Mouse (Mus musculus): ENCODE results near the gene Egr2. TPM values are rescaled to one million over a fixed set of nuclear protein-coding genes. Genes with fewer than 3 reads are reported as not detected.
A peak's percentile ranks its signal among the peaks of the same experiment; 100 is the strongest.

The Egr2 gene
- total and polyA plus RNA-seq, 3 experiments: 1.0 to 4.7 (median 3.1) TPM

DNA sequence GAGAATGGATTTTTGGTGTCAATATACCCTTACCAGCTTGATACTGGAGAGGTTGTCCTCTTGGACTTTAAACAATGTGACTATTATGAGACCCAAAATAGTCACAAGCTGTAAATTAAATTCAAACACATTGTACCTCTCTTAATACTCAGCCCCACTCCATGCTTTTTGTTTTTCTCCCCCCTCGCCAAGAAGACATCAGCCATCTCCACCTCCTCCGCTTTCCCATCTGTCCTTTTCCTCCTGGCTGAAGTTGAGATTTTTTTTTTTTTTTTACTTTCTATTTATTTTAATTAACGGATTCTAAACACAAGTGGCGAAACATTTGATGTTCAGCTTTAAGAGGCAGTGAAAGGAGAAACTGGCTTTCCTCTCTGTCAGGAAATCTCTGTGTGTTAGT, 22.8 kb downstream of the Egr2 start:
- H3K9ac ChIP-seq (ENCODE audit: insufficient read depth, low read depth): no peak overlapping the region
- DNase-seq (ENCODE audit: extremely low read depth): no peak
- H3K27me3 ChIP-seq (replicated peaks): no peaks in the 10 kb centered on the region
- dilution Hi-C loops (cut with MboI; ENCODE audit: extremely low pct_ligation_motif_present, extremely low pct_unique_long_range_greater_than_20kb, low sequenced_read_pairs): no loop called here
- H3K4me3 ChIP-seq (replicated peaks in 1 of 3; ENCODE audit: low read depth in 2 of 3, low read length in 2 of 3, poor library complexity in 1 of 3): no peak overlapping the region
- H3K9me3 ChIP-seq (replicated peaks; ENCODE audit: low read length): peaks cover 4% of the 10 kb centered on the region
- in situ Hi-C loops (cut with MboI; ENCODE audit: low pct_ligation_motif_present, low pct_unique_long_range_greater_than_20kb, low sequenced_read_pairs): no loop called here
- H3K4me1 ChIP-seq (ENCODE audit: control insufficient read depth in 1 of 2, insufficient read depth in 2 of 2): peaks cover 0 to under 1% of the 10 kb centered on the region in 2 experiments; a peak in 1 of 4 replicates
- H3K36me3 ChIP-seq (replicated peaks in 1 of 2; ENCODE audit: control insufficient read depth in 1 of 2, insufficient read depth in 1 of 2, low read length in 1 of 2): no peaks in the 10 kb centered on the region
- H3K79me2 ChIP-seq (replicated peaks; ENCODE audit: control insufficient read depth, extremely low read depth, insufficient read depth, poor library complexity, severe bottlenecking): no peaks in the 10 kb centered on the region
- no peak overlapping the region for H3K27ac ChIP-seq (ENCODE audit: insufficient read depth, low read depth)
- H3K4me2 ChIP-seq (ENCODE audit: insufficient read depth, low read depth, poor library complexity, severe bottlenecking): no peak overlapping the region
- TF ChIP-seq IRF4 (IDR thresholded peaks at IDR 0.05; ENCODE audit: low read depth, low read length) (no peak), HCFC1 (IDR thresholded peaks at IDR 0.05; ENCODE audit: low read depth, low read length) (no peak), MYC (IDR thresholded peaks at IDR 0.05; ENCODE audit: low read depth, low read length) (no peak)

GRCm38 (mm10) chr10:67559765-67560394, 24.6 kb downstream of the Egr2 start:
- Histone ChIP-seq H3K4me1 (ENCODE audit: control insufficient read depth in 1 of 2, insufficient read depth in 2 of 2) (peaks cover 2 to 9% of the 10 kb centered on the region in 2 experiments), H3K79me2 (replicated peaks; ENCODE audit: control insufficient read depth, extremely low read depth, insufficient read depth, poor library complexity, severe bottlenecking) (no peaks in the 10 kb centered on the region), H3K4me2 (ENCODE audit: insufficient read depth, low read depth, poor library complexity, severe bottlenecking) (no peak overlapping the region), H3K9ac (ENCODE audit: insufficient read depth, low read depth) (no peak overlapping the region), H3K4me3 (replicated peaks in 1 of 3; ENCODE audit: low read depth in 2 of 3, low read length in 2 of 3, poor library complexity in 1 of 3) (no peak overlapping the region), H3K36me3 (replicated peaks in 1 of 2; ENCODE audit: control insufficient read depth in 1 of 2, insufficient read depth in 1 of 2, low read length in 1 of 2) (no peaks in the 10 kb centered on the region), H3K9me3 (replicated peaks; ENCODE audit: low read length) (peaks cover 4% of the 10 kb centered on the region), H3K27me3 (replicated peaks) (no peaks in the 10 kb centered on the region), H3K27ac (ENCODE audit: insufficient read depth, low read depth) (no peak overlapping the region)
- TF ChIP-seq JUN (IDR thresholded peaks at IDR 0.05; ENCODE audit: insufficient read depth, low read depth, low read length): no peak
- no peak for TF ChIP-seq UBTF (IDR thresholded peaks at IDR 0.05; ENCODE audit: low read depth, low read length)
- no peak for DNase-seq (ENCODE audit: extremely low read depth)
- dilution Hi-C loops (cut with MboI; ENCODE audit: extremely low pct_ligation_motif_present, extremely low pct_unique_long_range_greater_than_20kb, low sequenced_read_pairs) (no loop called here), in situ Hi-C loops (cut with MboI; ENCODE audit: low pct_ligation_motif_present, low pct_unique_long_range_greater_than_20kb, low sequenced_read_pairs) (no loop called here)

GRCm38 (mm10) chr10:67561185-67561584, 25.9 kb downstream of the Egr2 start:
- in situ Hi-C loops (cut with MboI; ENCODE audit: low pct_ligation_motif_present, low pct_unique_long_range_greater_than_20kb, low sequenced_read_pairs): no loop called here
- no peak overlapping the region for H3K4me2 ChIP-seq (ENCODE audit: insufficient read depth, low read depth, poor library complexity, severe bottlenecking)
- peaks cover 6 to 22% of the 10 kb centered on the region in 2 experiments for H3K4me1 ChIP-seq (ENCODE audit: control insufficient read depth in 1 of 2, insufficient read depth in 2 of 2)
- no peak overlapping the region for H3K4me3 ChIP-seq (replicated peaks in 1 of 3; ENCODE audit: low read depth in 2 of 3, low read length in 2 of 3, poor library complexity in 1 of 3)
- TF ChIP-seq KAT2A (IDR thresholded peaks at IDR 0.05; ENCODE audit: insufficient replicate concordance, low read length) (no peak), TBP (conservative IDR thresholded peaks at IDR 0.05; ENCODE audit: low read depth, low read length) (no peak), ZKSCAN1 (IDR thresholded peaks at IDR 0.05; ENCODE audit: borderline replicate concordance, low read depth, low read length) (peak; percentile 79)
- dilution Hi-C loops (cut with MboI; ENCODE audit: extremely low pct_ligation_motif_present, extremely low pct_unique_long_range_greater_than_20kb, low sequenced_read_pairs): no loop called here
- no peak overlapping the region for H3K9ac ChIP-seq (ENCODE audit: insufficient read depth, low read depth)
- H3K9me3 ChIP-seq (replicated peaks; ENCODE audit: low read length): peaks cover 4% of the 10 kb centered on the region
- DNase-seq (ENCODE audit: extremely low read depth): no peak
- no peaks in the 10 kb centered on the region for H3K36me3 ChIP-seq (replicated peaks in 1 of 2; ENCODE audit: control insufficient read depth in 1 of 2, insufficient read depth in 1 of 2, low read length in 1 of 2)
- no peak overlapping the region for H3K27ac ChIP-seq (ENCODE audit: insufficient read depth, low read depth)
- H3K79me2 ChIP-seq (replicated peaks; ENCODE audit: control insufficient read depth, extremely low read depth, insufficient read depth, poor library complexity, severe bottlenecking): no peaks in the 10 kb centered on the region
- no peaks in the 10 kb centered on the region for H3K27me3 ChIP-seq (replicated peaks)
